Comparison of ENCODE assay signal across 8 mouse cellular contexts in genomic region chr14:46759970-46760354, GRCm38 (mm10). TPM values are rescaled to one million over a fixed set of nuclear protein-coding genes. Genes with fewer than 3 reads are reported as not detected.
A peak's percentile ranks its signal among the peaks of the same experiment; 100 is the strongest.
DNase-seq lines count a peak whose midpoint lies in the region; ATAC-seq and TF ChIP-seq lines count a peak whose summit lies in the region.

No protein-coding gene starts in this region.

- TF ChIP-seq CTCF in hindbrain, postnatal 0 days (IDR thresholded peaks at IDR 0.05; ENCODE audit: low read depth) = no peak

- peak overlapping the region; percentile 68 to 82 for H3K4me3 ChIP-seq in heart, embryonic 14.5 days (ENCODE audit: control insufficient read depth in 1 of 2, insufficient read depth in 1 of 2, low read depth in 1 of 2, low read length in 2 of 2)
- H3K4me3 ChIP-seq in embryonic facial prominence, embryonic 11.5 days (ENCODE audit: low read depth, low read length) = peak overlapping the region; percentile 67
- peak overlapping the region; percentile 77 for H3K4me3 ChIP-seq in hindbrain, postnatal 0 days (ENCODE audit: low read length)
- H3K4me3 ChIP-seq in midbrain, embryonic 13.5 days (replicated peaks) = peak overlapping the region; percentile 78

- WGBS in heart, embryonic 14.5 days = under 1% methylated on average over 7 of the region's 7 CpGs
- WGBS in embryonic facial prominence, embryonic 11.5 days = 1% methylated on average over 7 of the region's 7 CpGs
- WGBS in hindbrain, postnatal 0 days = 2% methylated on average over 7 of the region's 7 CpGs
- WGBS in midbrain, embryonic 13.5 days = 3% methylated on average over 7 of the region's 7 CpGs

- H3K27ac ChIP-seq in heart, embryonic 14.5 days (replicated peaks in 1 of 2; ENCODE audit: control insufficient read depth in 1 of 2, insufficient read depth in 1 of 2, low read depth in 2 of 2, low read length in 2 of 2) = no peak overlapping the region
- H3K27ac ChIP-seq in embryonic facial prominence, embryonic 11.5 days (replicated peaks; ENCODE audit: low read depth, low read length) = no peak overlapping the region
- H3K27ac ChIP-seq in hindbrain, postnatal 0 days = no peak overlapping the region
- H3K27ac ChIP-seq in midbrain, embryonic 13.5 days = no peak overlapping the region

- no peak for ATAC-seq in heart, embryonic 14.5 days (ENCODE audit: insufficient number of reproducible peaks, insufficient read depth, low FRiP score, low read depth)
- ATAC-seq in embryonic facial prominence, embryonic 11.5 days (replicated peaks; ENCODE audit: insufficient number of reproducible peaks, low FRiP score, low TSS enrichment, low read depth) = 0 out of 2 replicates have a peak, but pooled peaks have one; percentile 4
- no peak; the same call in 1 of the 2 replicates for ATAC-seq in hindbrain, postnatal 0 days
- ATAC-seq in midbrain, embryonic 13.5 days = no peak; the same call in 1 of the 2 replicates
- no peak; the same call in 1 of the 2 replicates for ATAC-seq in megakaryocyte progenitor cell, adult 5-6 weeks (replicated peaks; ENCODE audit: poor library complexity)

- no peaks in the 10 kb centered on the region for H3K9me3 ChIP-seq in heart, embryonic 14.5 days (ENCODE audit: control insufficient read depth, low read length)
- H3K9me3 ChIP-seq in embryonic facial prominence, embryonic 11.5 days (replicated peaks; ENCODE audit: control insufficient read depth, low read length) = no peaks in the 10 kb centered on the region
- H3K9me3 ChIP-seq in hindbrain, postnatal 0 days (ENCODE audit: low read length) = no peaks in the 10 kb centered on the region
- H3K9me3 ChIP-seq in midbrain, embryonic 13.5 days = no peaks in the 10 kb centered on the region

- no peak overlapping the region for H3K9ac ChIP-seq in heart, embryonic 14.5 days (ENCODE audit: low read length)
- H3K9ac ChIP-seq in embryonic facial prominence, embryonic 11.5 days (replicated peaks; ENCODE audit: low read length) = no peak overlapping the region
- no peak overlapping the region for H3K9ac ChIP-seq in hindbrain, postnatal 0 days (replicated peaks; ENCODE audit: low read length)
- no peak overlapping the region for H3K9ac ChIP-seq in midbrain, embryonic 13.5 days (replicated peaks)

- peaks cover 7% of the 10 kb centered on the region; the same call in 1 of the 2 replicates for H3K36me3 ChIP-seq in heart, embryonic 14.5 days (ENCODE audit: control insufficient read depth, insufficient read depth, low read length)
- H3K36me3 ChIP-seq in embryonic facial prominence, embryonic 11.5 days (replicated peaks; ENCODE audit: control insufficient read depth, insufficient read depth, low read depth, low read length) = no peaks in the 10 kb centered on the region
- H3K36me3 ChIP-seq in hindbrain, postnatal 0 days (ENCODE audit: insufficient read depth, low read length) = no peaks in the 10 kb centered on the region
- 0 out of 2 replicates have a peak, but pooled peaks cover 6% of the 10 kb centered on the region for H3K36me3 ChIP-seq in midbrain, embryonic 13.5 days

- H3K4me2 ChIP-seq in heart, embryonic 14.5 days (ENCODE audit: low read length) = peak overlapping the region; percentile 90
- H3K4me2 ChIP-seq in embryonic facial prominence, embryonic 11.5 days (ENCODE audit: low read depth, low read length) = peak overlapping the region; percentile 89
- H3K4me2 ChIP-seq in hindbrain, postnatal 0 days (ENCODE audit: low read depth, low read length) = peak overlapping the region; percentile 86
- peak overlapping the region; percentile 88 for H3K4me2 ChIP-seq in midbrain, embryonic 13.5 days (replicated peaks)

- DNase-seq in heart, adult 8-10 months (ENCODE audit: low spot score) = no peak
- DNase-seq in embryonic facial prominence, embryonic 11.5 days (ENCODE audit: low spot score) = no peak
- DNase-seq in hindbrain, postnatal 0 days (ENCODE audit: low spot score) = no peak
- no peak for DNase-seq in embryo, embryonic 11 days
- DNase-seq in urinary bladder, adult 2 months (ENCODE audit: low spot score) = no peak

- no peaks in the 10 kb centered on the region for H3K27me3 ChIP-seq in heart, embryonic 14.5 days (ENCODE audit: control insufficient read depth, insufficient read depth, low read length)
- no peaks in the 10 kb centered on the region for H3K27me3 ChIP-seq in embryonic facial prominence, embryonic 11.5 days (ENCODE audit: control insufficient read depth, insufficient read depth, low read length)
- no peaks in the 10 kb centered on the region for H3K27me3 ChIP-seq in hindbrain, postnatal 0 days (ENCODE audit: insufficient read depth, low read length)
- no peaks in the 10 kb centered on the region for H3K27me3 ChIP-seq in midbrain, embryonic 13.5 days

- peaks cover 2 to 13% of the 10 kb centered on the region in 2 experiments; a peak in 2 of 4 replicates for H3K4me1 ChIP-seq in heart, embryonic 14.5 days (ENCODE audit: control insufficient read depth in 2 of 2, insufficient read depth in 2 of 2, low read length in 2 of 2)
- H3K4me1 ChIP-seq in embryonic facial prominence, embryonic 11.5 days (ENCODE audit: control insufficient read depth, insufficient read depth, low read length) = peaks cover 3% of the 10 kb centered on the region; the same call in 1 of the 2 replicates
- H3K4me1 ChIP-seq in hindbrain, postnatal 0 days (ENCODE audit: insufficient read depth, low read length) = no peaks in the 10 kb centered on the region
- peaks cover 12% of the 10 kb centered on the region for H3K4me1 ChIP-seq in midbrain, embryonic 13.5 days (replicated peaks)

RNA-seq across cellular contexts. Expression of gene Cdkn3, which starts 0.4 kb away (rescaled TPM):
- 50.1 and 57.5 TPM in 2 replicates for polyA plus RNA-seq in heart, embryonic 14.5 days (2014; fragmentation: Nextera tagmentation; extraction: Ambion mirVana)
- total RNA-seq in heart, adult 8-10 months (2022) = under 1 TPM; 0.41 to 0.92 (median 0.70) TPM
- polyA plus RNA-seq in embryonic facial prominence, embryonic 11.5 days (2014; fragmentation: Nextera tagmentation; extraction: Ambion mirVana) = 46.6 and 47.5 TPM in 2 replicates
- total RNA-seq in hindbrain, postnatal 0 days (2014; rRNA removed) = 1.2 TPM in 1 of 2 replicates, not detected in the other
- polyA plus RNA-seq in hindbrain, postnatal 0 days (2015; fragmentation: Nextera tagmentation; extraction: Ambion mirVana) = 10.8 and 11.2 TPM in 2 replicates
- polyA plus RNA-seq in midbrain, embryonic 13.5 days (2015; fragmentation: Nextera tagmentation; extraction: Ambion mirVana) = 19.2 and 20.8 TPM in 2 replicates
- polyA plus RNA-seq in urinary bladder, adult 2 months (2012; rRNA removed) = 2.0 and 2.2 TPM in 2 replicates
- 36.0 and 47.6 TPM in 2 replicates for total RNA-seq in megakaryocyte progenitor cell, adult 5-6 weeks (2015)
- total RNA-seq in megakaryocyte progenitor cell, adult 5-6 weeks (2017) = 37.8 and 54.2 TPM in 2 replicates

RNA-seq across cellular contexts. Expression of gene Cnih1, which starts 28.2 kb away (rescaled TPM):
- polyA plus RNA-seq in heart, embryonic 14.5 days (2014; fragmentation: Nextera tagmentation; extraction: Ambion mirVana) = 164 and 174 TPM in 2 replicates
- 10 to 100 TPM; 45.4 to 56.3 (median 48.6) TPM for total RNA-seq in heart, adult 8-10 months (2022)
- 221 and 235 TPM in 2 replicates for polyA plus RNA-seq in embryonic facial prominence, embryonic 11.5 days (2014; fragmentation: Nextera tagmentation; extraction: Ambion mirVana)
- total RNA-seq in hindbrain, postnatal 0 days (2014; rRNA removed) = 114 and 123 TPM in 2 replicates
- polyA plus RNA-seq in hindbrain, postnatal 0 days (2015; fragmentation: Nextera tagmentation; extraction: Ambion mirVana) = 208 and 214 TPM in 2 replicates
- 180 and 187 TPM in 2 replicates for polyA plus RNA-seq in midbrain, embryonic 13.5 days (2015; fragmentation: Nextera tagmentation; extraction: Ambion mirVana)
- 74.6 and 77.4 TPM in 2 replicates for polyA plus RNA-seq in urinary bladder, adult 2 months (2012; rRNA removed)
- 125 and 128 TPM in 2 replicates for total RNA-seq in megakaryocyte progenitor cell, adult 5-6 weeks (2015)
- total RNA-seq in megakaryocyte progenitor cell, adult 5-6 weeks (2017) = 59.5 and 62.4 TPM in 2 replicates
